Mouse (Mus musculus): ENCODE measurements at regions not wholly inside any gene's neighbourhood (a gene's known extent, or its start where the extent isn't known, plus 50 kb on each side); places are given as distances from the start of the nearest gene placed in this dataset.
"Not testable (repeated sequence)": the region's sequence is repeated elsewhere in the genome, so short reads cannot be mapped to it uniquely, and the experiment has no call there.

GRCm38 (mm10) chr14:53935336-53935735, 318.6 kb downstream of the Dad1 start:
- TF ChIP-seq POLR2A (IDR thresholded peaks at IDR 0.05; ENCODE audit: control insufficient read depth, extremely low read depth, insufficient read depth, low read length, poor library complexity); CTCF (IDR thresholded peaks at IDR 0.05; ENCODE audit: borderline replicate concordance, control insufficient read depth, extremely low read depth, insufficient read depth, low read length, poor library complexity): not testable (repeated sequence)
